Mouse (Mus musculus) E14TG2a.4 (cell line): ENCODE data around the gene Mien1.

Source experiments
- CTCF ChIP-seq: conservative IDR thresholded peaks from 2 replicates; pipeline ENCODE4 v1.5.1; 2014; ENCODE audit warnings: low read length
- NANOG ChIP-seq: IDR thresholded peaks from 2 replicates; pipeline ENCODE4 v1.6.1; 2014; ENCODE audit warnings: borderline replicate concordance, low read length, mixed read lengths

DNA sequence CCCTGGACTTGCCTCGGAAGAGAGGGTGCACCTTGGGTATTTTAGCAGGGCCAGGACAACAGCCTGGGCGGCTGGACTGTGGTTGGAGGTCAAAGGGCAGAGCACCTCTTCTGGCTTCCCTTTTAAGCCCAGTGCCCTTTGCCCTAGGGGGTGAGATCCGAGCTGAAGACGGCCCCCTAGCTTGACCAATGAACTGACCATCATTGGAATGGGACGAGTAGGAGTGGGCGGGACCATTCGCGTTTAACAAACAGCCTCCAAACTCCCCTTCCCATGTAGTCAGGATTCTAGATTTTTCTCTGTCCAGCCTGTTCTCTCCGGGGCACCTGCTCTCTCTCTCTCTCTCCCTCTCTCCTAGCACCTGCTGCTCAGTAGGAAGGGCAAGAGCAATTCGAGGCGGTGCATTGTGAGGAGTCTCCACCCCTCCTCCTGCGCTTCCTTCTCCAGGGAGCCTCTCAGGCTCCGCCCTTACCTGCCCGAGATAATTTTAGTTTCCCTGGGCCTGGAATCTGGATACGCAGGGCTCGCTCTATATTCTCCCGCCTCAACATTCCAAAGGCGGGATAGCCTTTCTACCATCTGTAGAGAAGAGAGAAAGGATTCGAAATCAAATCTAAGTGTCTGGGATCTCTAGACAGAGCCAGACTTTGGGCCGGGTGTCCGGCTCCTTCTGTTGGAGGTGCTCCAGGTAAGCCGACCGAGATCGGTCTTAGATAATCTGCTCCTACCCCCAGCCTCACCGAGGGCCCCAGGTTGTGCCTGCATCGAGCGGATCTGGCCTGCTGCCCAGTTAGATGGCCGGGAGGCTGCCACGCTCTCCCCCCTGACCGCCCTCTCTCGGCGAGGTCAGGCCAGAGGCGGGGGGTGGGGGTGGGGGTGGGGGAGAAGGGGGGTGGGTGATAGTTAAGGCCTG lies 8.0 kb upstream of the Mien1 start:
- no peak for TF ChIP-seq CTCF
- TF ChIP-seq NANOG = no peak
